Mouse (Mus musculus) C2C12 (cell line): ENCODE data around the gene Gm49396.

ENCODE experiments used
- CEBPB ChIP-seq: IDR thresholded peaks from one replicate; pipeline ENCODE4 v1.6.1; 2011; ENCODE audit warnings: low read depth, mild to moderate bottlenecking, control low read depth, moderate library complexity
- CTCF ChIP-seq: IDR thresholded peaks from one replicate; pipeline ENCODE4 v1.5.1; 2011; ENCODE audit not compliant: control insufficient read depth, insufficient read depth, insufficient read length
- FOSL1 ChIP-seq: IDR thresholded peaks from one replicate; pipeline ENCODE4 v1.8.0; 2011; ENCODE audit warnings: mild to moderate bottlenecking, low read length; ENCODE audit not compliant: poor library complexity, insufficient read depth, severe bottlenecking
- MAX ChIP-seq: IDR thresholded peaks from one replicate; pipeline ENCODE4 v1.6.1; 2011; ENCODE audit warnings: mild to moderate bottlenecking, control low read depth
- MYOD1 ChIP-seq: IDR thresholded peaks from one replicate; pipeline ENCODE4 v1.6.1; 2011; ENCODE audit warnings: low read depth; ENCODE audit not compliant: control insufficient read depth, insufficient read length
- USF1 ChIP-seq: IDR thresholded peaks from one replicate; pipeline ENCODE4 v1.6.1; 2011; ENCODE audit warnings: low read depth, mild to moderate bottlenecking, control low read depth, moderate library complexity

GRCm38 (mm10) chr7:30553021-30553589, 10.0 kb upstream of the Gm49396 start:
- TF ChIP-seq CTCF (no peak), CEBPB (no peak), FOSL1 (no peak), MYOD1 (no peak), USF1 (no peak), MAX (no peak)
